Mouse (Mus musculus): ENCODE results near the gene Fam228b.

GRCm38 (mm10) chr12:4775588-4775949, 6.5 kb upstream of the Fam228b start:
- TF ChIP-seq CTCF (IDR thresholded peaks at IDR 0.05; ENCODE audit: low read depth): no peak
- no peak for TF ChIP-seq EP300 (optimal IDR thresholded peaks at IDR 0.05)
